Mouse (Mus musculus) liver, embryonic 15.5 days (tissue): Measurements from ENCODE around the gene 5730522E02Rik. TPM values are rescaled to one million over a fixed set of nuclear protein-coding genes. Genes with fewer than 3 reads are reported as not detected.

ENCODE experiments used
- ATAC-seq: fragments of 200-750 bp; cut with Nextera tagmentation; 2 replicates; pipeline ENCODE4 v1.8.0; 2017; ENCODE audit warnings: moderate number of reproducible peaks, mild to moderate bottlenecking, moderate library complexity; ENCODE audit not compliant: insufficient read depth
- H3K27ac ChIP-seq: fragments of 300-500 bp; sonication (generic); replicated peaks from 2 replicates; pipeline ENCODE4 v1.5.1; 2015; ENCODE audit warnings: mild to moderate bottlenecking, inconsistent platforms
- H3K27me3 ChIP-seq: fragments of 300-500 bp; sonication (generic); 2 replicates; pipeline ENCODE4 v1.6.1; 2015; ENCODE audit warnings: mild to moderate bottlenecking, inconsistent platforms
- H3K36me3 ChIP-seq: fragments of 300-500 bp; sonication (generic); replicated peaks from 2 replicates; pipeline ENCODE4 v1.6.1; 2015; ENCODE audit warnings: moderate library complexity, mild to moderate bottlenecking, inconsistent platforms
- H3K4me1 ChIP-seq: fragments of 300-500 bp; sonication (generic); replicated peaks from 2 replicates; pipeline ENCODE4 v1.6.1; 2015; ENCODE audit warnings: inconsistent platforms
- H3K4me2 ChIP-seq: fragments of 300-500 bp; sonication (generic); 2 replicates; pipeline ENCODE4 v1.6.1; 2015; ENCODE audit warnings: moderate library complexity, mild to moderate bottlenecking, inconsistent platforms
- H3K4me3 ChIP-seq: fragments of 300-500 bp; sonication (generic); replicated peaks from 2 replicates; pipeline ENCODE4 v1.5.1; 2015; ENCODE audit warnings: mild to moderate bottlenecking, inconsistent platforms
- H3K9ac ChIP-seq: fragments of 300-500 bp; sonication (generic); 2 replicates; pipeline ENCODE4 v1.6.1; 2015; ENCODE audit warnings: moderate library complexity, mild to moderate bottlenecking, inconsistent platforms
- H3K9me3 ChIP-seq: fragments of 300-500 bp; sonication (generic); replicated peaks from 2 replicates; pipeline ENCODE4 v1.6.1; 2016; ENCODE audit warnings: inconsistent platforms
- WGBS: fragments of 180-500 bp; shearing (Covaris S2); methylation state at CpG from one replicate; pipeline ENCODE4 v1.1.7; 2015; ENCODE audit warnings: mixed read lengths; ENCODE audit not compliant: insufficient replicate concordance; 5-methylcytosine and 5-hydroxymethylcytosine counted together
- polyA plus RNA-seq: library from polyadenylated mRNA; unstranded; fragments of >200 nt; fragmentation: Nextera tagmentation; extraction: Ambion mirVana; gene quantifications from 2 replicates; pipeline ENCODE4 v1.2.1, GENCODE M21; 2015

Gene 5730522E02Rik
- polyA plus RNA-seq, 1 experiment from 2014 or later, result 0.26 TPM

DNA sequence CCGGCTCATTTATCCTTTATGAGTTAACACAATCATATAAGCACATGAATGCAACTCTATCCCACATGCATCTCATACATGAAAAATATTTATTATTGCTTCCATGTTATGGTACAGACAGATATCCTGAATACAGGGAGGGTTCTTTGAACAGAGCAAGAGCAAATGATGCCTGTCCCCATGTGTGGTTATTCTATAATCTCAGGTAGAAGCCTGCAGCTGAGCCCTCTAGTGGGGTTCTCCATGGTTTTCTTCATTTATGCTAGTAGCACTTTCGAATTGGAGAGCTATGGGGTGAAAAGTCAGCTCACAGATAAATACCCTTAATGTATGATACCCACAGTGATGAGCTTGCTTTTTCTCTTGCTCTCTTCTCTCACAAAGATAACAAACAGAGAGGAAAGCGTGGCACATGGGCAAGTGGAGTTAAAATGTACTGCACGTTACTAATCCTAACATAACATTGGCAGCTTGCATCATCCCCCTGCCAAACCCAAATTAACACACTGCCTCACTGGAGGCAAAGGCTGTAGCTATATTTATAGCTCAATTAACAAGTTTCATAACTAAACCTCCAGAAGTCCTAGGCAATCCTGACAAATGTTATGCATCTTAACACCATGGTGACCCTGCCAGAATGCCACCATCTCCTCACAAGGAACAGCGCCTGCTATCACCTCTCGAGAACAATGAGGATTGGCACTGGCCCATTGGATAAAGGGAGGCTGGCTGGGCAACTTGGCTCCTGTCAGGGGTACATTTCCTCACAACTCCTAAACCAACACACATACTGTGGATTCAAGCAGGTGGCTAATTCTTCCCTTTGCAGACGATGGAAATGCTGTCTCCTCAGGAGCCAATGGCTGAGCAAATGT is 494.9 kb downstream of the 5730522E02Rik start:
- 63% methylated on average over 7 of the region's 7 CpGs for WGBS

DNA sequence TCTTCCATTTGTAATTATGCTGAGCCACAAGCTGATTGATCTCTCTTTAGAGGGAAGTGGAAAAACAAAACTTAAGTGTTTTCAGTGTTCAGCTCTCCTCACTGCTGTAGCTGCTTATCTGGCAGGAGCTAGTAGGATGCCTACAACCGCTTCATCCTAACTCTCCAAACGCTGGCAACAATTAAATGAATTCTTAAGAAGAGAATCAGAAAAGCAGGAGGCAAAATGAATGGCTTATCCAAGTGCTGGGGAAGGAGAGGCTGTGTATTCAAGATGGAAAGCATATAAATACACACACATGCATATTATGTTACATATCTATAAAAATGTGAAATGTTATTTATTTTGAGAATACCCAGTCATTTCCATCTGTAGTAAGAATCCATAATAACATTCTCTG is 500.0 kb downstream of the 5730522E02Rik start:
- 50% methylated on average over 2 of the region's 2 CpGs for WGBS

More for the DNA sequence above, 494.9 kb downstream of the 5730522E02Rik start:
- Histone ChIP-seq H3K36me3 (no peaks in the 10 kb centered on the region), H3K27me3 (no peaks in the 10 kb centered on the region), H3K4me1 (no peaks in the 10 kb centered on the region), H3K4me2 (no peak overlapping the region), H3K27ac (no peak overlapping the region), H3K4me3 (no peak overlapping the region), H3K9me3 (no peaks in the 10 kb centered on the region), H3K9ac (no peak overlapping the region)
- ATAC-seq, result no peak

DNA sequence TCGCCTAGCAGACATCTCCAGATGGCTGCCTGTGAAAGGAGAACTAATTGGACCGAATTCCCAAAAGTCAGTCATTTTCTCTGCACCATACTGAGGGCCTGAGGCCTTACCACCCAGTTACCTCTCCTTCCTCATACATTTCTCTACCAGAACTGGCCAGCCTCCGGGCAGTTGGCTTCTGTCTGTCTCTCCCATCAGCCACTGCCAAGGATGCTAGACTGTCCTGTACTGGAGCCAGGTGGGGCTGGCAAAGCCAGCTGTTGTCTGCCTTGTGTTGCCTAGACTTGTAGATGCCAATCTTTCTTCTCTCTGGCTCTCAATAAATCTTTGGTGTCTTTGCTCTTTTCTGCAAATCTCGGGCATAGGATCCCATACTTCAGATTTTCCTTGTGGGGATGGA is 500.7 kb downstream of the 5730522E02Rik start:
- ATAC-seq, result no peak
- Histone ChIP-seq H3K4me3 (no peak overlapping the region), H3K9ac (no peak overlapping the region), H3K27me3 (no peaks in the 10 kb centered on the region), H3K9me3 (no peaks in the 10 kb centered on the region), H3K36me3 (no peaks in the 10 kb centered on the region), H3K27ac (no peak overlapping the region), H3K4me1 (no peaks in the 10 kb centered on the region), H3K4me2 (no peak overlapping the region)
- 47% methylated on average over 4 of the region's 4 CpGs for WGBS

More for the DNA sequence above, 500.0 kb downstream of the 5730522E02Rik start:
- ATAC-seq, result no peak
- Histone ChIP-seq H3K4me3 (no peak overlapping the region), H3K9me3 (no peaks in the 10 kb centered on the region), H3K4me1 (no peaks in the 10 kb centered on the region), H3K27ac (no peak overlapping the region), H3K9ac (no peak overlapping the region), H3K36me3 (no peaks in the 10 kb centered on the region), H3K4me2 (no peak overlapping the region), H3K27me3 (no peaks in the 10 kb centered on the region)

DNA sequence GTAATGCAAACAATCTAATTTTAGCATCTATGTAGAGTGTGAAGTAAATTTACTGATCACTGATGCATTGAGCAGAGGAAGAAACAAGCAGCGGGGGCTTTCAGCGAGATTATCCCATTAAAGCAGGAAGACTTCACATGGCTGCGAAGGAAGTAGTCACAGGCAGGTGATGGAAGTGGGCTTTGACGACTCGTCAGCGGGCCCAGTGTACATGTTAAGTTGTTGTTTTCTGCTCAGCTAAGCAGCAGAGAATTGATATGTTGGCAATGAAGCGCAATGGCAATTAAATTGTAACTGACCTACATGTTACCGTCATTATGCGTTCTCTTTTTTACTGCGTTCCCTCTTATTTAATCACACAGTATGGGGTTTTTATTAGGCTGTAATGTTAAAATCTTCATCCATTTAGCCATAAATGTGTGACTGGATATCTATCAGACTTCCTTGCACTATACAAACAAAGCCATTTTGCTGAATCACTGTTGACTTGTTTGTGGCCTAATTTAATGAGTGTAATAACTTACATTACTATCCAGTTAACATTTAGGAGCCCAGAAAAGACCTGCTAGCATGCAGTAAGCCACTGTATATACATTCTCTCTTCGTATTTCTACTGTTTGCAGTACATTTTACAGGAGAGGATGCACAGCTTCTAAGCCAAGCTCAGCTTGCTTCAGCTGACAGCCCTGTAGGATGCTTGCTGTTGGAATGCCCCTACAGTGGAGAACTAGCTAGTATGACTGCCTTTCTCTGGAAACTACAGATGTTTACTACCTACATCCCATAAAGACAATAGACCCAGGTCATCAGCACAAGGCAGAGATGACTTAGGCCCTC is 506.0 kb downstream of the 5730522E02Rik start:
- no peak for ATAC-seq
- no peaks in the 10 kb centered on the region for H3K27me3 ChIP-seq
- no peaks in the 10 kb centered on the region for H3K36me3 ChIP-seq

DNA sequence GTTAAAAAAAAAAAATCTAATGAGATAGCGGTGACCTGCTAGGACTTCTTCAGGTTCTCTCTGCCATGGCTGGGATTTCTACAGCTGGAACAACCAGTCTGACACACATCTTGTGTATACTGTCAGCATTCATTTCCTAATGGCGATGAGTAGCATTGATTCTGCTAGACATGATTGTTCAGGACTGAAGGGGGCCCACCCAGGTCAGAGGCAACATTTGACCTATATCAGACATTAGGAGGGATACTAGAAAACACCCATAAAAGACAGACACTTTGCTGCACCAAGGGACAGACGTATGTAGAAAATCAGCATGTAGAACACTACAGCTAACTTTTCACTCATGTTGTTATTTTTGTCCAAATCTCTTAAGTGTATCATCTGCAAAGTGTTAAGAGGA is 507.8 kb downstream of the 5730522E02Rik start:
- no peaks in the 10 kb centered on the region for H3K4me1 ChIP-seq
- no peaks in the 10 kb centered on the region for H3K27me3 ChIP-seq
- H3K27ac ChIP-seq, result no peak overlapping the region
- H3K4me2 ChIP-seq, result no peak overlapping the region
- H3K9me3 ChIP-seq, result no peaks in the 10 kb centered on the region
- no peak overlapping the region for H3K4me3 ChIP-seq
- H3K9ac ChIP-seq, result no peak overlapping the region
- ATAC-seq, result no peak
- 59% methylated on average over 3 of the region's 3 CpGs for WGBS
- H3K36me3 ChIP-seq, result no peaks in the 10 kb centered on the region

More for the DNA sequence above, 506.0 kb downstream of the 5730522E02Rik start:
- Histone ChIP-seq H3K4me2 (no peak overlapping the region), H3K27ac (no peak overlapping the region), H3K4me1 (no peaks in the 10 kb centered on the region), H3K4me3 (no peak overlapping the region), H3K9ac (no peak overlapping the region), H3K9me3 (no peaks in the 10 kb centered on the region)
- 66% methylated on average over 11 of the region's 11 CpGs for WGBS

DNA sequence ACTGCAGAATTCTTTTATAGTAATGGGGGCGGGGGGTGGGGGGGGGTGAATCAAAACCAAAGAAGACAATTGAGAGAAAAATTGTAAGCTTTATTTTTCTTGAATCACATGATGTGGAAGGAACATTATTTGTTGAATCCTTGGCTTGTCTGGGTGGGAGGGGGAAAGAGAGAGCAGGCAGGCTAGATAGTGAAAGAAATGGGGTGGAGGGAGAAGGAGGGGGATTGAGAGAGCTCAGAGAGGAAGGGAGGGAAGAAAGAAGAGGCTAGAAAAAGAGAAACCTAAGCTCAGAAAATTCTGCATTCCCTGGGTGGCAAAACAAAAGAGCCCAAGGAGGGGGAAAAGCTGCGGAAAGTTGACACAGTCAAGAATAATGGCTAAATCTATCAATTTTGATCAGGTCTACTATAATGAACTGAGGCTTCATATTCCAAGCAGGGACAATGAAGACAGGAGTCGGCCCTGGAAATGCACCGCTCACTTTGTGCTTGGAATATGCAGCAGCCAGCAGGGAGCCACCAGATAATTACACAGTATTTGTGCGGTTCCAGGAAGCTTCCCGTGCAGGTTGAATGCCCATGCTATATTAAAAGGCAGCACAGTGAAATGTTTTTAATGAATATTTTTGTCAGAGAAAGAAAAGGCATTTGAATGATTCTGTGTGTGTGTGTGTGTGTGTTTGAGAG is 512.9 kb downstream of the 5730522E02Rik start:
- Histone ChIP-seq H3K4me1 (no peaks in the 10 kb centered on the region), H3K36me3 (no peaks in the 10 kb centered on the region), H3K9ac (no peak overlapping the region), H3K27me3 (no peaks in the 10 kb centered on the region), H3K27ac (no peak overlapping the region), H3K9me3 (no peaks in the 10 kb centered on the region), H3K4me3 (no peak overlapping the region), H3K4me2 (no peak overlapping the region)
- no peak for ATAC-seq
- WGBS, result 52% methylated on average over 6 of the region's 6 CpGs

DNA sequence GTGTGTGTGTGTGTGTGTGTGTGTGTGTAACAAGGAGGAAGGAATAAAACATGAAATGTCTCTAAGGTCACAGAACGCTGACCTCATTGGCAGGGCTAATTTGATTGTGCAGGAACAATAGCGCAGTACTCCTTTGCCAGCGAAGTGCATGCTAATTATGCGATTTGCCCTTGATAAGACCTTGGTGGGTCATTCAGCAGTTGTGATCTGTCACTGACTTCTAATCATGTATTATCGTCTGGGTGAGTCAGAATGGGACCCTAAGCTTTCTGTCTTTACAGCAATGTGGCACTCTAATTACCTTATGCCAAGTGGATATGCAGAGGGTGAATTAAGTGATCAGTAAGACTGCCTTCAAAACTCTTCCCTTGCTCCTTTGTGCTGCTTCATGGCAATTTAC is 514.4 kb downstream of the 5730522E02Rik start:
- no peaks in the 10 kb centered on the region for H3K9me3 ChIP-seq
- 59% methylated on average over 5 of the region's 5 CpGs for WGBS
- no peak for ATAC-seq
- no peaks in the 10 kb centered on the region for H3K36me3 ChIP-seq
- no peak overlapping the region for H3K4me2 ChIP-seq
- no peaks in the 10 kb centered on the region for H3K4me1 ChIP-seq
- no peak overlapping the region for H3K4me3 ChIP-seq
- no peaks in the 10 kb centered on the region for H3K27me3 ChIP-seq
- H3K9ac ChIP-seq, result no peak overlapping the region
- H3K27ac ChIP-seq, result no peak overlapping the region

DNA sequence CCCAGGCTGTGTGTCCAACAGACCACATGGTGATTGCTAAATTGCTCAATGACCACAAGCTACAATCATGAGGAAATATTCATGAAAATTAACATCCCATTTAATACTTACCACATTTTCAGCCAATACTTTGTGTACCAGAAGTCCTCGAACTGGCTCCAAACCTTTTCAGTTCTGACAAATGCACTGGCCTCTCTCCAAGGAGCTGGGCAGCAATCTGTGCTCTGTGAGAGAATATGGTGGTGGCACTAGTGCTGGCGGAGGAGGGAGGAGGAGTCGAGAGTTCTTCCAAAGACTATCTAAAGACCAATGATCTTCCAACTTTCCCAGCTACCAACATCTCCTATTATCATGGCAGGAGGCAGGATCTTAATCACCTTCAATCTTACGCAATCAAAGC is 525.8 kb downstream of the 5730522E02Rik start:
- Histone ChIP-seq H3K4me3 (no peak overlapping the region), H3K27ac (no peak overlapping the region), H3K9me3 (no peaks in the 10 kb centered on the region), H3K27me3 (no peaks in the 10 kb centered on the region), H3K36me3 (no peaks in the 10 kb centered on the region), H3K4me2 (no peak overlapping the region), H3K9ac (no peak overlapping the region), H3K4me1 (no peaks in the 10 kb centered on the region)
- 55% methylated on average over 4 of the region's 4 CpGs for WGBS
- no peak for ATAC-seq

DNA sequence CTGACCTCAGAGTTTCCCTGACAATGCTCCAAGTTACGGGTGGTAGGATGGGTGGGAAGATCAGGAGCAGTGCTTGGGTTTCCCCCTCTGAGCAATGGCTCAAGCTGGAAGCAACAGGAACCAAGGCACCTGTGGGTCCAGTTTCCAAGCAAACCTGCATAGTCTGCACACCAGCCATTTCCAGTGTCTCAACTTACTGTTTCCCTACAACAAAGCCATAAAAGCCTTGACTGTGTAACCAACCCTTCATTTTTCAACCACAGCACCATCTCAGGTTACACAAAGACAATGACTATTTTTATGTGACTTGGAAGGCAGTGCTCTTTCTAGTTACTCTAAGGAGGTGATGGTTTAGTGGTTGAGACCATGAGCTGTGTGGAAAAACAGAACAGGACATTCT is 530.7 kb downstream of the 5730522E02Rik start:
- Histone ChIP-seq H3K4me1 (no peaks in the 10 kb centered on the region), H3K27ac (no peak overlapping the region), H3K36me3 (no peaks in the 10 kb centered on the region), H3K9ac (no peak overlapping the region), H3K4me3 (no peak overlapping the region), H3K9me3 (no peaks in the 10 kb centered on the region), H3K27me3 (no peaks in the 10 kb centered on the region), H3K4me2 (no peak overlapping the region)
- no peak for ATAC-seq
- WGBS, result 78% methylated on average over 1 of the region's 1 CpGs

DNA sequence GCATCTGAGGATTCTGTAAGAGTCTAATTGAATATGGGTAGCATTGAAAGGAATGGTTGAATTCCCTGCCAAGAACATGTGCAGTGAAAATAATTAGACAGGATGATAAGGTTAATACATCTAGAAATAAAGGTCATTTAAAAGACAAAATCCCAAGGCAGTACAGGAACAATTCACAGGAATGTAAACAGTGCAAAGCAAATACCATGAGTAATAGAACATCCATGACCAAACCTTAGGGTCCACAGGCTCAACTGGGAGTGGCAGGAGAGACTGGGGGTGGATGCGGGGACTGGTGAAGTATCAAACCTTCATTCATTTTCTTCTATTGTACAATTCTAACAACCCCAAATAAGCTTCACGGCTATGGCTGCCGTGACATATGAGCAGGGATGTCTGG is 536.4 kb downstream of the 5730522E02Rik start:
- Histone ChIP-seq H3K4me2 (no peak overlapping the region), H3K36me3 (no peaks in the 10 kb centered on the region), H3K27ac (no peak overlapping the region), H3K4me3 (no peak overlapping the region), H3K4me1 (no peaks in the 10 kb centered on the region), H3K9me3 (no peaks in the 10 kb centered on the region), H3K27me3 (no peaks in the 10 kb centered on the region), H3K9ac (no peak overlapping the region)
- no peak for ATAC-seq
- WGBS, result 76% methylated on average over 3 of the region's 3 CpGs

DNA sequence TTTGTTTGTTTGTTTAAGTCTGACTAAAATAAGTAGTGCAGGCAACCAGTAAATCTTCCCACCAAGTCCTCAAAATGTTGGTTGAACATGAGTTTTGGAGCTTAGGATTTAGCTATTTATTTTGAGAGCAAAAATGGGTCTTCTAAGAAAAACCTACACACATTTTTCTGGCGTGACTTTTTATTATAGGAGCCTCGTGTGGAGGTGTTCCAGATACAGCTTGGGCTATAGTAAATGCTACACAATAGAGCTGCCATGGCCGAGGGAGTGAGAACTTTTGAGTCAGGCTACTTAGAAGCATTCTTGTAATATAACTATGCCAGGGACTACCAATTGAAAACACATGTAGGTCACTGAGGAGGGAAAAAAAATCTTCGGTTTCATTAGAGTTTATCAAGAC is 540.5 kb downstream of the 5730522E02Rik start:
- no peak overlapping the region for H3K9ac ChIP-seq
- H3K4me2 ChIP-seq, result no peak overlapping the region
- no peaks in the 10 kb centered on the region for H3K9me3 ChIP-seq
- H3K36me3 ChIP-seq, result no peaks in the 10 kb centered on the region
- H3K4me3 ChIP-seq, result no peak overlapping the region
- no peaks in the 10 kb centered on the region for H3K4me1 ChIP-seq
- no peak overlapping the region for H3K27ac ChIP-seq
- no peak for ATAC-seq
- WGBS, result 52% methylated on average over 4 of the region's 4 CpGs
- no peaks in the 10 kb centered on the region for H3K27me3 ChIP-seq
